Mouse (Mus musculus) kidney, postnatal 25 days (tissue): ENCODE measurements around the gene Gm42688.

Experiments used
- DNase-seq, 2 experiments: peaks; one replicate each; pipeline ENCODE4 v3.0.0; 2021; ENCODE audit warnings: mixed read lengths in 2 of 2

Gene Gm42688

DNA sequence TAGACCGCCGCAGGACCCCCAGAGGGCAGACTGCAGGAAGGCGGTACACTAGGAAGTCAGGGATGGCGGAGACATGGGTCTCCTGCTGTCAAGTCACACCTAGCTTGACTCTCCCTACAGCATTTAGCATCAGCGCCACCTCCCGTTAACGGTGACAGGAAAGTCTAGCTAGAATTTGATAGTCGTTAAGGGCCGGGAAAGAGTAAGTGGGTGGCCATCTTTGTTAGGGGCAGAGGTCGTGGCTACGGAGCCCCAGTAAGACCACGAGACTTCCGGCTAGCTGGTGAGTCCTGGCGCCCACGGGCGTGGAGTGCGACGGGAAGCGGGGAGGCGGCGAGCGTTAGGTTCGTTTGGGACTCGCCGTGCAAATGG lies at the start of gene Gm42688, which contains the start of gene Ccdc142:
Gene Gm42688, plus strand, starts transcription at position 302 of the 372 bp plus-strand sequence.
Gene Ccdc142, plus strand, starts transcription at position 286 of the 372 bp plus-strand sequence.
- peak; percentile 94 to 96 for DNase-seq

- peak in 1 of 2 experiments; percentile 18 for DNase-seq
Observed at GRCm38 (mm10) chr6:83053136-83053960, 48.1 kb upstream of the Gm42688 start.

DNA sequence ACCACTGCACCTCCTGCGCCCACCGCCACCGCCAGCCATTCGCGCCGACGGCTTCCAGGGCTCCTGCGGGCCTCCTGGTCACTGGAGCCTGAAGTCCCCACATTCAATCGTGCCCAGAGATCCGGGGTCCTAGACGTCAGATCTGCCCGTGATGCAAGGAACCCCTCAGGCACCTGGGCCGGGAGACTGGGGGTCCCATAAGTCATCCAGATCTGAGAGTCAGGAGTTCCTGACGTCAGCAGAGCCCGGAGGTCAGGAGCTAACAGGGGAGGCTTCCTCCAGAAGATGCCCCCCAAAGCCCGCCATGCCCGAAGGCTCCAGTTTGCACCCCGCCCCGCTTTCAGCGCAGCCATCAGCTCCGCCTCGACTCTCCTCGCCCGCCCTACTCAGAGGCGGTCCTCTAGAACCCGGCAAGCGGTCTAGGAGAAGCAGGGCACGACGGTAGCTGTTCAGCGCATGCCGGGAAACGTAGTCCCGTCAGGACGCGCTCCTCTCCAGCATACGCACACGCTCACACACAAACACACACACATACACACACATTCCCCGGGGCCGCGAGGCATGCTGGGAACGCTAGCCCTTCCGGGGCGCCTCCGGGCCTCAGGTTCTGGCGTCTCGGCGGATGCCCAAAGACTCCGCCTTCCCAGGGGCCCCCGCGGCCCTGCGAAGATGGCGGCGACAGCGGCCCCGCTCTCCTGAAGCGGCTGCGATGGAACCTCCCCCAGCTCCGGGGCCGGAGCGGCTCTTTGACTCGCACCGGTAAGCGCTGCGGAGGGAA lies 47.2 kb upstream of the Gm42688 start, which contains the start of gene Aup1:
Gene Aup1, plus strand, starts transcription at position 448 of the 778 bp plus-strand sequence.
- peak; percentile 97 to 99 for DNase-seq

GRCm38 (mm10) chr6:83054871-83055431 lies 46.5 kb upstream of the Gm42688 start, which contains the start of gene Htra2:
Gene Htra2, minus strand, starts transcription at chr6:83055273.
- DNase-seq, result peak; percentile 29 to 64

DNA sequence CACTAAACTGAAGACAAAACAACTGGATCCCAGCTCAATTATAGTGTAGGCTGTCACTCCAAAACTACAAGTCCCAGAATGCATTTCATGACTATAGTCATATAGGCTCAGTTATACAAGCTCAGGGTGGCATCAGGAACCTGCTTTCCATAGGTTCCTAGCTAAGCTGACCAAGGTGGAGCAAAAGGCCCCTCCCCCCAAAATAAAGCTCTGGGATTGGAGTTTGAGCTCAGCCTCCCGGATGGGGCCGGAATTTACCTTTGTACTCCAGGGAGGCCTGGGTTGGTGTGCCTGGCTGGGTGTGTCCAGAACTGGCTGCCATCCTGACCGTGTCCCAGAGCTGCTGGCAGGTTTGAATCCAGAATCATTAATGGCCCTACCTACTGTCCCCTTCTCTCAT lies 43.6 kb upstream of the Gm42688 start, which contains the start of gene Dqx1:
Gene Dqx1, plus strand, starts transcription at position 55 of the 400 bp plus-strand sequence.
- DNase-seq, result peak; percentile 79 to 92

DNA sequence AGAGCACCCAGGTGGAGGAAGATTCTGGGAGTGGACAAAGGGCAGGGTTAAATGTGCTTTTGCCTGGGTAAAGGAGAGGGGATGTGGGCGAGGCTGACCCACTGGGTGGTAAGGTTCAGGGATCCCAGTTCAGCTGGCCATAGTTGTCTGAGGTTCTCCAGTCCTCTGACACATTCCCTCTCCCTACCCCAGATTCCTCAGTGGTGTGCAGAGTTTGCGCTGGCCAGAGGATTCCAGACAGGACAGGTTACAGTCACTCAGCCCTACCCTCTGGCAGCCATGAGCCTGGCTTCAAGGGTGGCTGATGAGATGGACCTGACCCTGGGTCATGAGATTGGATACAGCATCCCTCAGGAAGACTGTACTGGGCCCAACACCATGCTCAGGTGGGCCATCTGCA lies 42.7 kb upstream of the Gm42688 start:
- DNase-seq, result no peak

DNA sequence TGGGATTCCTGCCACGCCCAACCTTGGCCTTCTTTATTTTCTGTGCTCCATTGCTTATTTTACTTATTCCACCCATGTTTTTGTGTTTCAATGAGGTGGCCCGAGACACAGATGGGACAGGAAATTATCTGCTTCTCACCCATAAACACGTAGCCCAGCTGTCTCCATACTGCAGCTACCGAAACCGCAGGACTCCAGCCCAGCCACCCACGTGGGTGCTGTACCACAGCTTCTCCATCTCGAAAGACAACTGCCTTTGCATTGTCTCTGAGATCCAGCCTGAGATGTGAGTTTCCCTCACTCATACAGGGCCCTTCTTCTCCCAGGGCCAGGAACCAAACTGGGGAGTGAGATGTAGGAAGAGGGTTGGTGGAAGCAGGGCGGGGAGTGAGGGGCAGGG lies 35.4 kb upstream of the Gm42688 start:
- peak in 1 of 2 experiments; percentile 15 for DNase-seq

DNA sequence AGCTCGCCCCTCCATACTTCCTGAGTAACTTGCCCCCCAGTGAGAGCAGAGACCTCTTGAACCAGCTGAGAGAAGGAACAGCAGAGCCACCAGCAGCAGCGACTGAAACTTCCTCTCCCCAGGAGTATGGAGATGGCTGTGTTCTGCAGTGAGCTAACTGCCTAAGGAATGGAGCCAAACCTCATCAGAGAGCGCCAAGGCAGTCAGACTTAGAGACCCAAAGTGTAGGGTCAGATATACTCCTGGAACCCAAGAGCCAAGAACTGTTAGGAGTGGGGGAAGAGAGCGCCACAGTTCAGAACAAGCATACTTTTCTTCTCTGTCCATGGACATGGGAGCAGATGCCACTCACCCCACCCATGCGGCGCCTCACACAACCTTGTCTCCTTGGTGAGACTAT lies 35.0 kb upstream of the Gm42688 start:
- no peak for DNase-seq

- DNase-seq, result no peak
Observed at GRCm38 (mm10) chr6:83068221-83068620, 33.2 kb upstream of the Gm42688 start.

DNA sequence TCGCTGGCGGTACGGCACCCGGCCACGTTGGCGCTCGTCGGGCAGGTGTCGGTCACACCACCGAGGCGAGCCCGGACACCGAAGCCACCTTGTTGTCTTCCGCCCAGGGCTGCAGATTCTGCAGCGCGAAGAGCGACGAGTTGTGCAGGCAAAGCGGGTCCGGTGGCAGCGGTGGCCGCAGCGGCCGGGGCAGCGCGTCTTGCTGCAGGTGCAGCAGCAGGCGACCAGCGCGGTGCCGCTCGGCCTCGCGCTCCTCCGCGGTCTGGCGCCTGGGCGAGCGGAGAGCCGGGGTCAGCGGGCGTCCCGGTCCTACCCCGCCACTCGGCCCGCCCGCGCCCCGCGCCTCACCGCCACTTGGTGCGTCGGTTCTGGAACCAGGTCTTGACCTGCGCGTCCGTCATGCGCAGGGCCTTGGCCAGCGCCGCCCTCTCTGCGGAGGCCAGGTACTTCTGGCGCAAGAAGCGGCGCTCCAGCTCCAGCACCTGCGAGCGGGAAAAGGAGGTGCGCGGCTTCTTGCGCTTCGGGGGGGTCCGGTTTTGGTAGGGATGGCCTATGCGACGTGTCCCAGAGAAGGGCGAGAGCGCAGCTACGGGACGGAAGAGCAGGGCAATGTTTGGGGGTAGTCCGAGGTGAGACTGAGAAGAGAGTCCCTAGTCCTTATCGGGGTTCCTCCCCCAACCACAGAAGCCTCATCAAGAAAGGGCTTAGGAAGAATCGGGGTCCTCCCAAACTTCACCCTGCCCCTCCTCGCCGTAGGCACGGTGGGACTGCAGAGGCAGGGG lies 32.5 kb upstream of the Gm42688 start:
- peak in 1 of 2 experiments; percentile 61 for DNase-seq

DNA sequence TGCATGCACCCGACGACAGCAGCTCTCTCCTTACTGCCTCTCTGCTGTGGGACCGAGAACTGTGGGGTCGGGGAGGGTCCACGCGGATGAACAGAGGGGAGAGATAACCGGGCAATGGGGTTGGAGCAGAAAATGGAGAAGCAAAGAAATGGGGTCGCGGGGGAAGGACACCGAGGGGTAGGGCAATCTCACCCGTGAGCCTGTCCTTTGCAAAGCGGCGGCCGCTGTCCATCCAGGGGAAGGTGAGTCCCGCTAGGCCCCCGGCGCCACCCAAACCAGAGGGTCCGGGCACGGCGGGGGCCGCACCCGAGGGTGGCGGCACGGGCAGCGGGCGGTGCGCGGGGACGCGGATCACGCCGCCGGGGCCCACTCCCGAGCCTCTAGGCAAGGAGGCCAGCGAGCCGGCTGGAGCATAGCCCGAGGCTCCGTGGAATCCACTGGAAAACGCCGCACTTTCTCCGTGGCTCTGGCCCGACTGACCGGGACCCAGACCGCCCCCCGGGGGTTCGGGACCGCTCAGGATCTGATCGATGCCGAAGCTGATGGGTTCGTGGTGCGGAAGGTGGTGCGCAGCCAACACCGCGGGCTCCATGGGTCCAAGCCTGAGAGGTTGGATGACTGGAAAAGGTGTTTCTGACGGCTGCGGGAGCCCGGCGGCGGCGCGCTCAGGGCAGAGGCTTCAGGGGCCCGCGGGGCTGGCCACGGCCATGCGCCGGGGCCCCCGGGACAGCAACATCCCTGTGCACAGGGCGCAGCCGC lies 31.8 kb upstream of the Gm42688 start:
- no peak for DNase-seq

DNA sequence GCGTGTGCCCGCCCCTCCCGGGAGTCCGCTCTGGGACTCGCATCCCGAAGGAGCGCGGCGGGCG lies 31.3 kb upstream of the Gm42688 start, which contains the start of gene Tlx2:
Gene Tlx2, minus strand, starts transcription at position 47 of the 64 bp plus-strand sequence.
- DNase-seq, result no peak

DNA sequence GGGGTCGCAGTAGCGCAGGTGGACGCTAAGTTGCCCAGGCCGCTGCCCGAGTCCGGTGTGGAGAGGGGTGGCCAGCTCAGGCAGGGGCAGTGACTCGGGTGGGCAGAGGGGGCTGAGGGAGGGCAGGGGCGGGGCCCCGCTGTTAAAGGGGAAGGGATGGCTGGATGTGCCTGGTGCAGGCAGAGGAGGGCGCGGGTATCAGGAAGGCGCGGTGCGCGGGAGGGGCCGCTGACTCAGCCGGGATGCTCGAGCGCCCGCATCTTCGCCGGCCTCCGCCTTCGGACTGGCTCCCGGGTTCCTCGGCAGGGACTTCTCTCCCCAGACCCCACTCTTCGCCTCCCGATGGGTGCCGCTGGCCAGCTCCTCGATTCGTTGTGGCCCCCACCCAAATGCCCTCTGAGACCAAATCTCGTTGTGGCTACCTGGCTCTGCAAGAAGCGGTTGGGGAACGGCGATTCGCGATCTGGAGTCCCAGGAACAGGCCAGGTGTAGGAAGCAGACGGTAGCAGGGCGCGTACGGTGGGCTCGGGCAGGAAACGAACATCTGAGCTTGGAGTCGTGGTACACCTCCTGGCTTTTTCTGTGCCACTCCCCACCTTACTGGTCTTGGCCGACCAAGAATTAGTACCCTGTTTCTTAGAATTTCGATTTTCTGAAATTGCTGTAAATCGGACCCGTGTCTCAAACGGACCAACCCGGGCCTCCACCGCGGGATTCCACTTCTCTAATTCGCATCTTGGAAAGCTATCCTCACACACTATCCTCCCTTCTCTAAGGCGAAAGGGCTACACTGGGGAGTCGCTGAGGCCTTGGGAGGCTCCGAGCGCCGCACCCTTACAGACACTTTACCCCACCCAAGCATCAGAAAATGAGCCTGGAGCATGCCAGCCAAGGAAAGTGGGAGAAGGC lies 30.9 kb upstream of the Gm42688 start:
- DNase-seq, result no peak

DNA sequence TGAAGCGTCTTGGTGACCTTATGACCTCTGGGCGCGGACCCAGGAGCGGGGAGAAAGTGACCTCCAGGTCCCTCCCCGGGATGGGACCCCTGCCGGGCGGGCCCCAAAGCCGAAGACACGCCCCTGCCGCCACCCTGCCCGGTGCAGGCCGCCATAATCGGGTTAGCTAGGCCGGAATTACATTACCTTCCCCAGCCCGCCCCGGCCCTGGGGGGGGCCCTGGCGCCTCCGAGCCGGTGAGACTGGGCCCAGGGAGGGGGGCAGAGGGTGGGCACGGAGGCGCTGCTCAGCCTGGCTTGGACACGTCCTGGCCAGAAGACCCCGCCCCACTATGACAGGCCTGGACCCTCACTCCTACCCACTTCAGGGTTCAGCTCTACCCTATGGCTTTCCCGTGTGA lies 30.2 kb upstream of the Gm42688 start:
- DNase-seq, result peak in 1 of 2 experiments; percentile 55

DNA sequence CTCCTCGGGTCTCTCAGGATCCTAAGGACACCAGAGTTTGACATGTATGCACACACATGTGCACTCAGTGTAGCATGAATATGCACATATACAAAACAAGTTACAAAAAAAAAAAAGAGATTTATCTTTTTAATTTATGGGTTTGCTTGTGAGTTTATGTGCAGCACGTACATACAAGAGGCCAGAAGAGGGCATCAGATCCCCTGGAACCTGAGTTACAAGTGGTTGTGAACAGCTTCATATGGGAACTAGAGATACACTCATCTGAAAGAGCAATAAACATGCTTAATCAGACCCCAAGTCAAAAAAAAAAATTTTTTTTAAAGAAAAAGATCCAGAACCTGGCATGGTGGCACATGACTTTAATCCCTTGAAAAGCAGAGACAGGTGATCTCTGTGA lies 26.4 kb upstream of the Gm42688 start:
- no peak for DNase-seq

DNA sequence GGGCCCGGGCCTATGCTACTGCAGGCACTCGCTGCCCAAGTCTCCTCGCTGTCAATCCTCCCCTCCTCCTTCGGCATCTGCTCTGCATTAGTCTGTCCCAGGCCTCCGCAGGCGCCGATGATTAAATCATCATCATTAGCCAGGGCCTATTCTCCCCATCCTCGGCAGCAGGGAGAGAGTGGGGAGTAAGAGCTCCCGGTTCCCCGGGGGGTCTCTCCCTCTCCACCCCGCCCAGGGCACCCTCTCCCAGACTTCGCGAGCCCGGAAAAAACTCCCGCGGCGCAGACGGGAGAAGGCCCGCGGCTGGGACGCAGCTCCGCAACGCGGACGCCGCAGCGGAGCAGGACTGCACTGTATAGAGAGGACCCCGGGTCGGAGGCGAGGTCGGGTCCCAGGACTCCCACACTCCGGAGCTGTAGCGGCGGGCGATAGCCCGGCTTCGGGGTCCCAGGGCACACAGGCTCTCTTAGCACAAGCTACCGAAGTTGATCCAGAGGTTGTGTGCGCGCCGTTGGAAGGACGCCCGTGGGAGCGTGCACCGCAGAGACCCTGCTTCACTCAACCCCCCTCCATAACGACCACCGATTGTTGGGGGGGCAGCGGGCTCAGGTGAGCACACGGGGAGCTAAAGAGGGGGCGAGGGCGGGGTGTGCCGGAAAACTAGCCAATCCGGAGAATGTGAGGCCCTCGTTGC lies 23.6 kb upstream of the Gm42688 start, which contains the start of gene Pcgf1:
Gene Pcgf1, plus strand, starts transcription at position 240 of the 694 bp plus-strand sequence.
- DNase-seq, result no peak

DNA sequence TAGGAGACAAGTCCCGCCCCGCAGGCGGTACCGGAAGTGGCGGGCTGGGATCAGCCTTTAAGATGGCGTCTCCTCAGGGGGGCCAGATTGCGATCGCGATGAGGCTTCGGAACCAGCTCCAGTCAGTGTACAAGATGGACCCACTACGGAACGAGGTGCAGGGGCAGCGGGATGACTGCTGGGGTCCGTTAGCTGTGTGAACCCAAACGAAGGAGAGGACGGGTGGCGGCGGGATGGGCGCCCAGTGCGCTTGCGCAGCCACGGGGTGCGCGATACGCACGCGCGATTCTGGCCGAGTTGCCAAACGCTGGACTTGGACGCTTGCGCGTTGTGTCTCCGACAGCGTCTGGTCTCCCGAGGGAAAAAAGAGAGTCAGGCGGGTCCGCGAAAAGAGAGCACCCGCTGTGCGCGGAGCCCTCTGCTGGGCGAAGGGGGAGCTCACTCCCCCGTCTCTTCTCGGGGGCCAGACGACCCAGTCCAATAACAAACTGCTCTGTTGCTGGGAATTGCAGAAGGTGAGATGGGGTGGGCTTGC lies 23.0 kb upstream of the Gm42688 start:
- peak; percentile 99 to 100 for DNase-seq

DNA sequence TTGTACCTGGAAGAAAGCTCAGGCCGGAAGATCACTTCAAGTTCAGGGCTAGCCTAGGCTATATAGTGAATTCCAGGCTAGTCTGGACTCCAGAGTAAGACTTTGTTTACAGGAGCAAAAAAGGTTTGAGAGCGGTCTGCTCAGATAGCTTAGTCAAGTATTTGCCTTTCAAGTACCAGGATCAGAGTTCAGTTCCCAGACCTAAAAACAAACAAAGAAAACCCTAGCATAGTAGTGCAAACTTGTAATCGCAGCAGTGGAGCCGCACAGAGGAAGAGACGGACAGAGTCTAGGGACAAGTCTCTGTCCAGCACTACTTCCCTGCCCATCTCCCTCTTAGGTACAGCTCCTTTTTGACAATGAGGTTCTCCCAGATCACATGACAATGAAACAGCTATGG lies 21.2 kb upstream of the Gm42688 start:
- no peak for DNase-seq

- DNase-seq, result no peak
Observed at GRCm38 (mm10) chr6:83083497-83083896, 17.9 kb upstream of the Gm42688 start.

DNA sequence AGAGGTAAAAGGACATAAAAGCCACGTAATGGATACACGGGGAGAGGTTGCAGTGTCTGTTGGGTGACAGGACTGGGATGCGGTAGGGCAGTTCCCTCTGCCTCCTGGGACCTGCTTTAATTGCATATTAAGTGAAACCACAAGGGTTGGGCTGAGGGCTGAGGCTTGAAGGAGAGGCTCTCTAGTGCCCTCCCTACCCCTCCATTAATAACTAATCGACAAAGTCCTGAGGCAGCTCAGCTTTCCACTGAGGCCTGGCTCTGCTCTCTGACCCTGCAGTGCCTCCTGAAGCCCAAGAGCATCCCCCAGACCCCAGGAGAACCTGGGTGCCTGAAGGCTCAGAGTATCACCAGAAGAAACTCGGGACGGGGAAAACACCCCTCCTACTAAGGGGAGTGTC lies 16.9 kb upstream of the Gm42688 start:
- DNase-seq, result peak in 1 of 2 experiments; percentile 56
